Mouse (Mus musculus) CH12F3 (cell line): Measurements from ENCODE around the gene Tcf25.

Experiments used
- in situ Hi-C: fragments of 300-500 bp; cut with MboI; formaldehyde crosslinking; loops from 2 replicates; pipeline ENCODE4 v1.14.3; 2020; ENCODE audit warnings: low sequenced_read_pairs

Gene Tcf25

GRCm38 (mm10) chr8:123348237-123348843, 25.2 kb upstream of the Tcf25 start:
- in situ Hi-C loops: no loop called here

GRCm38 (mm10) chr8:123349073-123349472, 24.5 kb upstream of the Tcf25 start:
- in situ Hi-C loops: no loop called here

- in situ Hi-C loops: no loop called here
Measured at GRCm38 (mm10) chr8:123352118-123352517, 21.4 kb upstream of the Tcf25 start.

- in situ Hi-C loops: no loop called here
Measured at GRCm38 (mm10) chr8:123352786-123353185, 20.8 kb upstream of the Tcf25 start.

GRCm38 (mm10) chr8:123353216-123353615, 20.3 kb upstream of the Tcf25 start:
- in situ Hi-C loops: no loop called here

- in situ Hi-C loops: no loop called here
Measured at GRCm38 (mm10) chr8:123361082-123361739, 12.3 kb upstream of the Tcf25 start.

- in situ Hi-C loops: no loop called here
Measured at GRCm38 (mm10) chr8:123374239-123374578, 656 bp downstream of the Tcf25 start.

GRCm38 (mm10) chr8:123375701-123376100, 2.1 kb downstream of the Tcf25 start:
- in situ Hi-C loops: no loop called here

GRCm38 (mm10) chr8:123376106-123376505, 2.6 kb downstream of the Tcf25 start:
- in situ Hi-C loops: no loop called here

- in situ Hi-C loops: no loop called here
Measured at GRCm38 (mm10) chr8:123381711-123382110, 8.2 kb downstream of the Tcf25 start.

GRCm38 (mm10) chr8:123382516-123382915, 9.0 kb downstream of the Tcf25 start:
- in situ Hi-C loops: no loop called here

- in situ Hi-C loops: no loop called here
Measured at GRCm38 (mm10) chr8:123384883-123385540, 11.5 kb downstream of the Tcf25 start.

- in situ Hi-C loops: no loop called here
Measured at GRCm38 (mm10) chr8:123387041-123387440, 13.5 kb downstream of the Tcf25 start.

- in situ Hi-C loops: no loop called here
Measured at GRCm38 (mm10) chr8:123387801-123388200, 14.2 kb downstream of the Tcf25 start.

- in situ Hi-C loops: no loop called here
Measured at GRCm38 (mm10) chr8:123389026-123389425, 15.5 kb downstream of the Tcf25 start.

GRCm38 (mm10) chr8:123398308-123398707, 24.8 kb downstream of the Tcf25 start:
- in situ Hi-C loops: no loop called here

- in situ Hi-C loops: no loop called here
Measured at GRCm38 (mm10) chr8:123401936-123402335, 28.4 kb downstream of the Tcf25 start.

GRCm38 (mm10) chr8:123402730-123403326, 29.3 kb downstream of the Tcf25 start:
- in situ Hi-C loops: no loop called here

- in situ Hi-C loops: no loop called here
Measured at GRCm38 (mm10) chr8:123404521-123404920, 31.0 kb downstream of the Tcf25 start.

- in situ Hi-C loops: no loop called here
Measured at GRCm38 (mm10) chr8:123406786-123407185, 33.2 kb downstream of the Tcf25 start, which contains the start of gene Mc1r. Gene Mc1r (plus strand): TSS chr8:123407107.

GRCm38 (mm10) chr8:123407612-123408011, 34.1 kb downstream of the Tcf25 start:
- in situ Hi-C loops: no loop called here
